Mouse (Mus musculus): Measurements from ENCODE around the gene Sptbn1. TPM values are rescaled to one million over a fixed set of nuclear protein-coding genes. Genes with fewer than 3 reads are reported as not detected.

The Sptbn1 gene
- 136 and 142 TPM in 2 replicates for polyA plus RNA-seq (2012; rRNA removed)

- no peak for DNase-seq (ENCODE audit: low read depth)
These were observed at the start of gene Sptbn1 for GRCm38 (mm10) chr11:30267892-30268647. Gene Sptbn1, minus strand, starts transcription at chr11:30268175.

- no peak for DNase-seq (ENCODE audit: low read depth)
These were observed 26.3 kb upstream of the Sptbn1 start for GRCm38 (mm10) chr11:30294279-30294678.

- DNase-seq (ENCODE audit: low read depth) = no peak
These were observed 24.5 kb upstream of the Sptbn1 start for GRCm38 (mm10) chr11:30292221-30293160.

GRCm38 (mm10) chr11:30291155-30291554 lies 23.2 kb upstream of the Sptbn1 start:
- DNase-seq (ENCODE audit: low read depth) = no peak

GRCm38 (mm10) chr11:30289470-30290431 lies 21.8 kb upstream of the Sptbn1 start:
- no peak for DNase-seq (ENCODE audit: low read depth)

GRCm38 (mm10) chr11:30288075-30288474 lies 20.1 kb upstream of the Sptbn1 start:
- no peak for DNase-seq (ENCODE audit: low read depth)

GRCm38 (mm10) chr11:30283710-30284109 lies 15.7 kb upstream of the Sptbn1 start:
- DNase-seq (ENCODE audit: low read depth) = no peak

- no peak for DNase-seq (ENCODE audit: low read depth)
These were observed 13.1 kb upstream of the Sptbn1 start for GRCm38 (mm10) chr11:30281096-30281495.

- no peak for DNase-seq (ENCODE audit: low read depth)
These were observed 11.3 kb upstream of the Sptbn1 start for GRCm38 (mm10) chr11:30279278-30279677.

GRCm38 (mm10) chr11:30275436-30276031 lies 7.6 kb upstream of the Sptbn1 start:
- DNase-seq (ENCODE audit: low read depth) = no peak

- DNase-seq (ENCODE audit: low read depth) = no peak
These were observed 1.5 kb upstream of the Sptbn1 start for GRCm38 (mm10) chr11:30269524-30269923.

- no peak for DNase-seq (ENCODE audit: low read depth)
These were observed 837 bp upstream of the Sptbn1 start for GRCm38 (mm10) chr11:30268648-30269375.

- no peak for DNase-seq (ENCODE audit: low read depth)
These were observed 711 bp downstream of the Sptbn1 start for GRCm38 (mm10) chr11:30267036-30267891.

- no peak for DNase-seq (ENCODE audit: low read depth)
These were observed 1.3 kb downstream of the Sptbn1 start for GRCm38 (mm10) chr11:30266691-30267035.

- DNase-seq (ENCODE audit: low read depth) = no peak
These were observed 2.3 kb downstream of the Sptbn1 start for GRCm38 (mm10) chr11:30265666-30266065.

- no peak for DNase-seq (ENCODE audit: low read depth)
These were observed 4.3 kb downstream of the Sptbn1 start for GRCm38 (mm10) chr11:30263627-30264026.

GRCm38 (mm10) chr11:30258739-30259350 lies 9.1 kb downstream of the Sptbn1 start:
- no peak for DNase-seq (ENCODE audit: low read depth)

GRCm38 (mm10) chr11:30257812-30258211 lies 10.2 kb downstream of the Sptbn1 start:
- no peak for DNase-seq (ENCODE audit: low read depth)

- DNase-seq (ENCODE audit: low read depth) = no peak
These were observed 10.9 kb downstream of the Sptbn1 start for GRCm38 (mm10) chr11:30257085-30257484.

Data from gonadal fat pad, adult 2 months (tissue).